Mouse (Mus musculus): Measurements from ENCODE around the gene Csmd2. TPM values are rescaled to one million over a fixed set of nuclear protein-coding genes. Genes with fewer than 3 reads are reported as not detected.

Csmd2 gene
- polyA plus RNA-seq, 1 experiment from 2014 or later = 0.05 TPM

- H3K9me3 ChIP-seq (replicated peaks; ENCODE audit: control insufficient read depth, low read length) = no peaks in the 10 kb centered on the region
- H3K27ac ChIP-seq (ENCODE audit: low read length) = no peak overlapping the region
- 71% methylated on average over 2 of the region's 2 CpGs for WGBS
- H3K27me3 ChIP-seq (ENCODE audit: control insufficient read depth, insufficient read depth, low read length) = peaks cover 55% of the 10 kb centered on the region
- no peak overlapping the region for H3K9ac ChIP-seq (ENCODE audit: low read length)
- no peak for ATAC-seq (replicated peaks; ENCODE audit: extremely low read depth, insufficient read depth, low FRiP score)
- no peak overlapping the region for H3K4me2 ChIP-seq (ENCODE audit: low read depth, low read length)
- H3K36me3 ChIP-seq (ENCODE audit: control insufficient read depth, insufficient read depth) = no peaks in the 10 kb centered on the region
- H3K4me3 ChIP-seq (ENCODE audit: low read length) = no peak overlapping the region
- no peaks in the 10 kb centered on the region for H3K4me1 ChIP-seq (ENCODE audit: control insufficient read depth, insufficient read depth, low read length)
Measured at GRCm38 (mm10) chr4:127984426-127984825, 3.2 kb upstream of the Csmd2 start.

- no peaks in the 10 kb centered on the region for H3K36me3 ChIP-seq (ENCODE audit: control insufficient read depth, insufficient read depth)
- no peak for ATAC-seq (replicated peaks; ENCODE audit: extremely low read depth, insufficient read depth, low FRiP score)
- H3K4me1 ChIP-seq (ENCODE audit: control insufficient read depth, insufficient read depth, low read length) = no peaks in the 10 kb centered on the region
- no peak overlapping the region for H3K27ac ChIP-seq (ENCODE audit: low read length)
- H3K4me3 ChIP-seq (ENCODE audit: low read length) = no peak overlapping the region
- WGBS = 15% methylated on average over 10 of the region's 10 CpGs
- peaks cover 69% of the 10 kb centered on the region for H3K27me3 ChIP-seq (ENCODE audit: control insufficient read depth, insufficient read depth, low read length)
- H3K4me2 ChIP-seq (ENCODE audit: low read depth, low read length) = no peak overlapping the region
- no peaks in the 10 kb centered on the region for H3K9me3 ChIP-seq (replicated peaks; ENCODE audit: control insufficient read depth, low read length)
- H3K9ac ChIP-seq (ENCODE audit: low read length) = no peak overlapping the region
Measured at GRCm38 (mm10) chr4:127985874-127986273, 1.8 kb upstream of the Csmd2 start.

GRCm38 (mm10) chr4:127986491-127987075 lies 1.1 kb upstream of the Csmd2 start:
- H3K27me3 ChIP-seq (ENCODE audit: control insufficient read depth, insufficient read depth, low read length) = peaks cover 70% of the 10 kb centered on the region
- ATAC-seq (replicated peaks; ENCODE audit: extremely low read depth, insufficient read depth, low FRiP score) = no peak
- no peaks in the 10 kb centered on the region for H3K9me3 ChIP-seq (replicated peaks; ENCODE audit: control insufficient read depth, low read length)
- no peaks in the 10 kb centered on the region for H3K36me3 ChIP-seq (ENCODE audit: control insufficient read depth, insufficient read depth)
- no peak overlapping the region for H3K9ac ChIP-seq (ENCODE audit: low read length)
- H3K4me3 ChIP-seq (ENCODE audit: low read length) = no peak overlapping the region
- H3K4me2 ChIP-seq (ENCODE audit: low read depth, low read length) = no peak overlapping the region
- H3K27ac ChIP-seq (ENCODE audit: low read length) = no peak overlapping the region
- 4% methylated on average over 25 of the region's 25 CpGs for WGBS
- H3K4me1 ChIP-seq (ENCODE audit: control insufficient read depth, insufficient read depth, low read length) = no peaks in the 10 kb centered on the region

DNA sequence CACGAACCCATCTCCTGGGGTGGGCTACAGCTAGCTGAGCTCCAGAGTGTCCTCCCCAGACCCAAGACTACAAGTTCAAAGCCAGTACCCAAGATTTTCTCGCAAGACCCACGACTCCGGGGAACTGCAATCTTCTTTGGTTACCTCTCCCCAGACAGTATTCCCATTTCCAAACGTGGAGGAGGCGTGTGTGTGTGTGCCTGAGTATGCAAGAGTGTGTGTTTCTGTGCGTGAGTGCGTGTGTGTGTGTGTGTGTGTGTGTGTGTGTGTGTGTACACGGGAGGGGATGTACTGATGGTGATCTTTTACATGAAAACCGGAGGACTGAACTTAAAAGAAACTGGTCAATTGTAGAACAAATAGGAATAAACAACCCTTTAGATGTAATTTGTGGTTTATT lies 387 bp upstream of the Csmd2 start:
- WGBS = 12% methylated on average over 10 of the region's 10 CpGs

DNA sequence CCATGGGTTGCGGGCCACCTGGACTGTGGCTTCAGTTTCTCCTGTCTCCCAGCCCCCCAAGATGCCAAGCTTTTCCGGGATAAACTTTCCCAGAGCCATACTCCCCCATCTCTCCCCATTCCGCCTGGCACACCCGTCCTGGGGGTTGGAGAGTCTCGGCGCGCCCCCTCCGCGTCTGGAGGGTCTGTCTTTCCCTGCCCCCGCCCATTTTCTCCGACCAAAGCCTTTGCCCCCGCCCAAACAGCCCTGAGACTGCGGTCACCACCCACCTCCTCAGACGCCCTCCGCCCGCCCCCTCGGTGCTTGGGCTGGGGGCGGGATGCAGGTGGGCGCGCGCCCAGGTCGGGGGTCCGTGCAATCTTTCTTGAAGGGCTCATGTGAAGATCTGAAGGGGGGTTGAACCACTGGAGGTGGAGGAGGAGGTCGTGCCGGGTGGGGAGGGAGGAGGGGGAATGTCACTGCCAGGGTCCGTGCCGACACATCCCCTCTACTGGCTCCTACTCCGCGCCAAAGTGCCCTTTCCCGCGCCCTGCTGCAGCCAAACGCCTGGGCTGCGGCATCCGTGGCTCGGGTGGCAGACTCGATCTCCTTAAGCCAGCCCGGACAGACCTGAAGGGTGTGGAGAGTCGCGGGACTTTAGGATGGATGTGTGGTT lies 996 bp downstream of the Csmd2 start:
- Histone ChIP-seq H3K4me3 (ENCODE audit: low read length) (no peak overlapping the region; the same call in none of the 2 replicates), H3K9ac (ENCODE audit: low read length) (no peak overlapping the region), H3K4me1 (ENCODE audit: control insufficient read depth, insufficient read depth, low read length) (no peaks in the 10 kb centered on the region), H3K36me3 (ENCODE audit: control insufficient read depth, insufficient read depth) (no peaks in the 10 kb centered on the region), H3K27ac (ENCODE audit: low read length) (no peak overlapping the region), H3K4me2 (ENCODE audit: low read depth, low read length) (peak overlapping the region; percentile 56; the same call in 1 of the 2 replicates), H3K27me3 (ENCODE audit: control insufficient read depth, insufficient read depth, low read length) (peaks cover 66% of the 10 kb centered on the region), H3K9me3 (replicated peaks; ENCODE audit: control insufficient read depth, low read length) (no peaks in the 10 kb centered on the region)
- WGBS = under 1% methylated on average over 39 of the region's 39 CpGs
- ATAC-seq (replicated peaks; ENCODE audit: extremely low read depth, insufficient read depth, low FRiP score) = no peak

More for the DNA sequence above, 387 bp upstream of the Csmd2 start:
- peak overlapping the region; percentile 56; the same call in 1 of the 2 replicates for H3K4me2 ChIP-seq (ENCODE audit: low read depth, low read length)
- no peaks in the 10 kb centered on the region for H3K4me1 ChIP-seq (ENCODE audit: control insufficient read depth, insufficient read depth, low read length)
- H3K9me3 ChIP-seq (replicated peaks; ENCODE audit: control insufficient read depth, low read length) = no peaks in the 10 kb centered on the region
- peak overlapping the region; percentile 23; the same call in 1 of the 2 replicates for H3K4me3 ChIP-seq (ENCODE audit: low read length)
- no peak overlapping the region for H3K9ac ChIP-seq (ENCODE audit: low read length)
- peaks cover 70% of the 10 kb centered on the region for H3K27me3 ChIP-seq (ENCODE audit: control insufficient read depth, insufficient read depth, low read length)
- ATAC-seq (replicated peaks; ENCODE audit: extremely low read depth, insufficient read depth, low FRiP score) = no peak
- no peaks in the 10 kb centered on the region for H3K36me3 ChIP-seq (ENCODE audit: control insufficient read depth, insufficient read depth)
- no peak overlapping the region for H3K27ac ChIP-seq (ENCODE audit: low read length)

DNA sequence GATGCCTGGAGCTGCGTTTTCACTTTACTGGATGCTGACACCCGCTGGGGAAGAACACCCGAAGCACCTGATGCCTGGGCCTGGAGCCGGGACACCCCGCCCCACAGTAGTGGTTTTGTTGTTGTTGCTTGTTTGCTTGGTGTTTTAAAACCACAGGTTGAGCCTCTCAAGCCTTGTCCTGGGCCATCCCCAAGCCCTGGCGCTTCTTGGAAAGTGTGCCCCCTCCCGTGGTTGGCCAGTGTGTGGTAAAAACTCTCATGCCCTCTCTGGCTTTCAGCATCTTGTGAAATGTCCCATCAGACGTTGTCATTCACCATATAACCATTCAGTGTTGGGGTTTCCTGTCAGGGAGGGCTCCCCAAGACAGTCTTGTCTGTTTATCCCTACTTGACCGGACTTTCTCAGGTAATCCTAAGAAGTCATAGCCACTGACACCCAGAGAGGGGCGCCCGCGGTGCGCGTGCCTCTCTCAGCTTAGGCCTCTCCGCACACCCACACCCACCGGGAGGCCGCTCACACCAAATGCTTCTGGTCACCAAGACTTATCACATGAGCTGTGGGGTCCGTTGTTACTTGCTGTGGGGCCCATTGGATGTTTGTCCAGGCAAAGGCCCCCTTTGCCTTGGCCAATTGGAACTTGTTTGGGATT lies 1.8 kb downstream of the Csmd2 start:
- no peaks in the 10 kb centered on the region for H3K9me3 ChIP-seq (replicated peaks; ENCODE audit: control insufficient read depth, low read length)
- no peak for ATAC-seq (replicated peaks; ENCODE audit: extremely low read depth, insufficient read depth, low FRiP score)
- no peaks in the 10 kb centered on the region for H3K36me3 ChIP-seq (ENCODE audit: control insufficient read depth, insufficient read depth)
- 8% methylated on average over 18 of the region's 18 CpGs for WGBS
- H3K4me1 ChIP-seq (ENCODE audit: control insufficient read depth, insufficient read depth, low read length) = no peaks in the 10 kb centered on the region
- H3K4me3 ChIP-seq (ENCODE audit: low read length) = no peak overlapping the region
- no peak overlapping the region for H3K4me2 ChIP-seq (ENCODE audit: low read depth, low read length)
- peaks cover 65% of the 10 kb centered on the region for H3K27me3 ChIP-seq (ENCODE audit: control insufficient read depth, insufficient read depth, low read length)
- H3K9ac ChIP-seq (ENCODE audit: low read length) = no peak overlapping the region
- no peak overlapping the region for H3K27ac ChIP-seq (ENCODE audit: low read length)

- ATAC-seq (replicated peaks; ENCODE audit: extremely low read depth, insufficient read depth, low FRiP score) = no peak
- Histone ChIP-seq H3K4me2 (ENCODE audit: low read depth, low read length) (no peak overlapping the region), H3K4me3 (ENCODE audit: low read length) (no peak overlapping the region), H3K27me3 (ENCODE audit: control insufficient read depth, insufficient read depth, low read length) (no peaks in the 10 kb centered on the region), H3K27ac (ENCODE audit: low read length) (no peak overlapping the region), H3K4me1 (ENCODE audit: control insufficient read depth, insufficient read depth, low read length) (no peaks in the 10 kb centered on the region), H3K9me3 (replicated peaks; ENCODE audit: control insufficient read depth, low read length) (no peaks in the 10 kb centered on the region), H3K36me3 (ENCODE audit: control insufficient read depth, insufficient read depth) (no peaks in the 10 kb centered on the region), H3K9ac (ENCODE audit: low read length) (no peak overlapping the region)
- WGBS = 62% methylated on average over 3 of the region's 3 CpGs
Measured at GRCm38 (mm10) chr4:127999281-127999680, 11.6 kb downstream of the Csmd2 start.

GRCm38 (mm10) chr4:128002638-128003101 lies 15.0 kb downstream of the Csmd2 start:
- no peak overlapping the region for H3K27ac ChIP-seq (ENCODE audit: low read length)
- no peaks in the 10 kb centered on the region for H3K27me3 ChIP-seq (ENCODE audit: control insufficient read depth, insufficient read depth, low read length)
- H3K4me2 ChIP-seq (ENCODE audit: low read depth, low read length) = no peak overlapping the region
- ATAC-seq (replicated peaks; ENCODE audit: extremely low read depth, insufficient read depth, low FRiP score) = no peak
- WGBS = 39% methylated on average over 4 of the region's 4 CpGs
- no peaks in the 10 kb centered on the region for H3K9me3 ChIP-seq (replicated peaks; ENCODE audit: control insufficient read depth, low read length)
- H3K36me3 ChIP-seq (ENCODE audit: control insufficient read depth, insufficient read depth) = no peaks in the 10 kb centered on the region
- H3K4me3 ChIP-seq (ENCODE audit: low read length) = no peak overlapping the region
- no peaks in the 10 kb centered on the region for H3K4me1 ChIP-seq (ENCODE audit: control insufficient read depth, insufficient read depth, low read length)
- no peak overlapping the region for H3K9ac ChIP-seq (ENCODE audit: low read length)

DNA sequence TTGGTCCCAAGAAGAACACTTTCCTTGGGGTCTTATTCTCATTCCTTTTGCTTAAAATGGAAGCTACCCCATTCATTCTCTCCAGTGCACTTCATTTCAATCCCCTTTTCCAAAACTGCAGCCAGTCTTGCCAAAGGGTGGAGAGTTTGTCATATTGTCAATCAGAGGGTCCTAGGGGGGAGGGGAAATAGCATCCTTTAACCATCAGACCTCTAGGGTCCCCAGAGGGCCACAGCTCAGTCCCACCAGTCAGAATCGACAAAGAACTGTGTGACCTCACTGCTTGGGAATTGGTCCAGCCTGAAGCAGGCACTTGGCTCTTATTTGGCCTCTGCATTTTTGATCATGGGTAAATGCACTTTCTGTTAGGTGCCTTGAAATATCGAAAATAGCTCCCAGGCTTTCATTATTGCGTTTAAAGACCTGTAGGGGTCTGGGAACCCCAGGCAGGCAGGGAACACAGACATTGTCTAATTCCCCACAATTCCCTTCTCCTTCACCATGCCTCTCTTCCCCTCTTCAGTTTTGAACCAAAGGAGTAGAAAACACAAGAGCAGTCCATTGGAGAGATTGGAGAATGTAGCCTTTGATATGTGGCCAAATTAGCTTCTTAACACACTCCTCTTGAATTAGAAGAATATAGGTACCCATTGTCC lies 17.3 kb downstream of the Csmd2 start:
- Histone ChIP-seq H3K9me3 (replicated peaks; ENCODE audit: control insufficient read depth, low read length) (no peaks in the 10 kb centered on the region), H3K4me2 (ENCODE audit: low read depth, low read length) (no peak overlapping the region), H3K36me3 (ENCODE audit: control insufficient read depth, insufficient read depth) (no peaks in the 10 kb centered on the region), H3K27ac (ENCODE audit: low read length) (no peak overlapping the region), H3K9ac (ENCODE audit: low read length) (no peak overlapping the region), H3K27me3 (ENCODE audit: control insufficient read depth, insufficient read depth, low read length) (no peaks in the 10 kb centered on the region), H3K4me3 (ENCODE audit: low read length) (no peak overlapping the region), H3K4me1 (ENCODE audit: control insufficient read depth, insufficient read depth, low read length) (no peaks in the 10 kb centered on the region)
- ATAC-seq (replicated peaks; ENCODE audit: extremely low read depth, insufficient read depth, low FRiP score) = no peak
- WGBS = 54% methylated on average over 3 of the region's 3 CpGs

All from heart, embryonic 16.5 days (tissue).